Mouse (Mus musculus) regulatory T cell (primary cell): ENCODE data around the gene Ppfia2.

Experiments
- in situ Hi-C: fragments of 300-600 bp; cut with MboI, MseI; formaldehyde crosslinking; loops from one replicate; pipeline ENCODE4 v1.15.1; 2025; ENCODE audit warnings: high pct_unique_total_duplicates

Ppfia2 gene

DNA sequence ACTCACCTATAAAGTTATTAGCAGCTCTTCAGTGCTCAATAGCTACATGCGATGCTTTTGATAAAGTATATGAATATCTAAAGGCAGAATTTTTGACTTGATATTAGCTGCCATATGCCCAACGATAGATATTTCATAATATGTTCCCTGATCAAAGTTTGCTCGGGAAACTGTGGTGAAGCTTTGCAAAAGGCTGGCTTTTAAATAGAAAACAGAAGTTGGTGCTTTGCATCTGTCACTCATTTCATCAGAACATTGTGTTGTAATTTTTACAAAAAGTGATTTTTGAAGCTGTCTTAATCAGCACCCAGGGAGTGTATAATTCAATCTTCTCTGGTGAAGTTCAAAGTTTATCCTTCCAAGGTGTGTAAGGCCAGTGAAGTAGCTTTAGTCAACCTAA lies 195.1 kb downstream of the Ppfia2 start:
- in situ Hi-C loops = no loop called here

DNA sequence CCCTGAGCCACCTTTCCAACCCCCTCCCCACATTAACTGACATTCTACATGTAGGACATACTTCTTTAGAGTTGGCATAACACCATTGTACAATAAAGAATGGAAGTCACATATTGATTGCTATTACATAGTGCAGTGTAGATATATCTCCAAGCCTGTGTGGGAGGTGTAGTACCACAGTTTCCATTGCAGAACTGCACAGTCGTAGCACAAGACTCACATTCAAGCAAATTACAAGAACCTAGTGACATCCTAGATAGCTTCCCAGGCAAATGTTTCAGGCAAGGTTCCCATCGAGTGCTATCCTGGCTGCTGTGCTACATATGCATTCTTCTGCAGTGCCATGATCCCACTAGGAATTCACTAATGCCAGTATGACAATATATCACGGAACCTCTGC lies 200.0 kb downstream of the Ppfia2 start:
- in situ Hi-C loops = no loop called here

DNA sequence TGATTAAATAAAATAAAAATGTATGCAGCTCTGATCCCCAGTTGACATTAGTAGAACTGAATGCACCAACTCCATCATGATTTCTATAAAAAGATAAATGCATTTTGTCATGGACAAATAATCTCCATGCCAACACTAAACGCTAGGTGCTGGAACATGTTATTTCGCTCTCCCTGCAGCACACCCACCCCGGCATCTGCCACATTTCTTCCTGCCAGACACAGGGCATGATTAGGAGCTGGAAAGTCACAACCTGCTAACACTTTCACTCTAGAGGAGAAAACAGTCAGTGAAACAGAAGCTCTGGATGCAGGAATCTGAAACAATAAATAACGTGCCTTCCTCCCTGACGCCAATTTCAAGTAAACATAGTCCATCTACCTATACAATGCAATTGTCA lies 211.3 kb downstream of the Ppfia2 start:
- in situ Hi-C loops = no loop called here

- in situ Hi-C loops = no loop called here
Observed at GRCm38 (mm10) chr10:106685519-106685918, 215.4 kb downstream of the Ppfia2 start.

- in situ Hi-C loops = no loop called here
Observed at GRCm38 (mm10) chr10:106719936-106720335, 249.8 kb downstream of the Ppfia2 start.

DNA sequence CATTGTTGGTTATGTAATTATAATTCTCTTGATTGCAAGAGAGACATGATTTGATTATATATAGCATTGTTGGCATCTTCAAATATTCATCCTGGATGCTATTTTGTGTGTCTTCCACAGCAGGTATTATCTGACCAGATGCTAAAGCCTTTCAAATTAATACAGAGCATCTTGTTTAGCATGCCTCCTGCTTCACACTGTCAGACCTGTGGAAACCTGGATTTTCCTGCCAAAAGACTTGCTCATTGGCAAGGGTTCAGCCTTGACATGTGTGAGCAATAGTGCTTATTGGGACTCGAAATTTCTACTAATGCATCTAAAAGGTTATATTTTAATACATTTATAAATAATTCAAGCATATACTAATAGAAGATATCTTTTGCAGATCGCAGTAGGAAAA lies 262.1 kb downstream of the Ppfia2 start:
- in situ Hi-C loops = loop anchor here (10.0 kb wide), 1 partner anchor 1303 kb away; no protein-coding TSS in a partner anchor

- in situ Hi-C loops = loop anchor here (10.0 kb wide), 1 partner anchor 1298 kb away; no protein-coding TSS in a partner anchor
Observed at GRCm38 (mm10) chr10:106736230-106737063, 266.3 kb downstream of the Ppfia2 start.

GRCm38 (mm10) chr10:106738190-106738589 lies 268.1 kb downstream of the Ppfia2 start:
- in situ Hi-C loops = loop anchor here (10.0 kb wide), 1 partner anchor 1297 kb away; no protein-coding TSS in a partner anchor

GRCm38 (mm10) chr10:106744966-106745365 lies 274.8 kb downstream of the Ppfia2 start:
- in situ Hi-C loops = no loop called here

DNA sequence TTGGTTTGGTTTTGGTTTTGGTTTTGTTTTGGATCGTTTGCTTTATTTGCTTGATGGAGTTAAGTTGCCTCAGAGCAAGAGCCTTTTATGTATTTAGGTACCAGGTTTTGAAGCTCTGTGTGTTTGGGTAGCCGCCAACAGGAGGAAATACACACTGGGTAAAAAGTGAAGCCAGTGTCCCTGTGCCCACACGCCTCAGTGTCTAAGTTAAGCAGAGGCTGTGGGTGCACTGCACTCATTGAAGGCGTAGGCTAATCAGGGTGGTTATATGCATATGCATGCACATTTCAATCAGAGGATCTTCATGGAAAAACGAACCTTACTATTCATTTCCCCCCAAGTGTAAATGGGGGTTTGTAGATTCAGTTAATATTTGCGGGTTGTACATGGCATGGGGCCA lies 290.9 kb downstream of the Ppfia2 start:
- in situ Hi-C loops = no loop called here

DNA sequence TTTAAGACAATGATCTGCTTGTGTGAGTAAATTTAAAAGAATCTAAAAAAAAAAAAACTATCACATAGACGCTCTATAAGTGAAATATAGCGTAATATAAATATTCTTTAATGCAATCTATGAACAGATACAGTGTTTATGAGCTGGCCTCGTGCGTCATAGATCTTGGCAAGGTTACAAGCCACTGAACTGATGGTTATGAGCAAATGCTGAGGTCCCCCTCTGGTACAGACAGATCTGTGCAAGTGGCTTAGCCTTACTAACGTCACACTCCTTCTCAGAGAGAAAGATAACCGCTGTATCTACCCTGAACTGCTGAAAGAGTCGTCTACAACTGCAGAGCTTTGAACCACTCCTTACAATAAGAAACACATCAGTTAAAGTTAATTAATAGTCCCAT lies 293.6 kb downstream of the Ppfia2 start:
- in situ Hi-C loops = no loop called here

DNA sequence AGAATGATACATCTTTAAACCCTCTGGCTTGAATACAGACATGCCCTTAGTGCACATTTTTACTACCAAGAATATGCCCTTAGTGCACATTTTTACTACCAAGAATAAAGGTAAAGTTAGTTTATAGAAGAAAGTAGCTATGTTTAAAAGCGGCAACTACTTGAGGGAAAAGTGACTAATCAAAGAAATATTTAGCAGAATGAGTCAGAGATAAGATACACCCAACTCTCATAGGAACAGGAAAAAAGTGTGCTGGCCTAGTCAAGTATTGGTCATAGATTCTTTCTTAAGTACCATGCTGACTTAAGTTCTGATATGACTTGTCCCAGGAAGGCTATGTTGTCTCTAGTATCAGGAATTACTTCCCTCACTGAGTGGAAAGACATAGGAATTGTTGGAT lies 305.4 kb downstream of the Ppfia2 start:
- in situ Hi-C loops = no loop called here

DNA sequence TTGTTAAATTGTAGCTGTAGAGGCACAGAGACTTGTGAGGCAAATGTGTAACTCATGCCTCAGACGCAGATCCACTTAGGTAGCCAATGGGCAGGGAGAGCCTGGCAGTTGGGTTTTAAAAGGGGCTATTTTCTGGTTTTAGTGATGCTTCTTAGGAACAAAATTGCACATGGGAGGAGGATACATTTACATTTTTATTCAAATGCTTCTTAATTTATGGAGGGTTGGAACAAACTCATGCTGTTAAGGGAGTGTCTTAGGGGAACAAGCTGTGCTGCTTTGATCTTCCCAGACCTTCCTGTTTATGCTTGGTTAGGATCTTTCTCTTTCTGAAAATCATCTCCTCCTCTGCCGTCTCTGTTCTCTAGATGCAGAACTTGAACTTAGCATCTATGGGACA lies 345.3 kb downstream of the Ppfia2 start:
- in situ Hi-C loops = no loop called here

GRCm38 (mm10) chr10:106818381-106818780 lies 348.2 kb downstream of the Ppfia2 start:
- in situ Hi-C loops = no loop called here

DNA sequence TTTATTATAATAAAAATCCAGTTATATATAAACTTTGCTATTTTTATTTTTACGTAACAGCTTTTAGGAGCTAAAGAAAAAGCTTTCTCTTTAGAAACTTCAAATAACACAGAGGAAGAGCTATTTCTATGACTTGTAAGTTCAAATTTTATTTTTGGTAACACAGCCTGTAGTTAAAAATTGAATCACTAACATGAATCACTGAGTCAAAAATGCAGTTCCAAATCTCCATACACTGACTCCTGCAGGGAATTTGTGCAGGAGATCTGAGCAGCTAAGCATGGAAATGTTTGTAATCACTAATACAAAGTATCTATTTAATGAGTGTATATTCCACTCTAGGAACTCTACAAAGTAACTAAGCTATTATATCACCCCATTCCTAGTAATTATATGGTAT lies 354.1 kb downstream of the Ppfia2 start:
- in situ Hi-C loops = no loop called here

- in situ Hi-C loops = no loop called here
Observed at GRCm38 (mm10) chr10:106838476-106838875, 368.3 kb downstream of the Ppfia2 start.

- in situ Hi-C loops = no loop called here
Observed at GRCm38 (mm10) chr10:106858106-106858505, 388.0 kb downstream of the Ppfia2 start.

- in situ Hi-C loops = no loop called here
Observed at GRCm38 (mm10) chr10:106870233-106870632, 400.1 kb downstream of the Ppfia2 start.

DNA sequence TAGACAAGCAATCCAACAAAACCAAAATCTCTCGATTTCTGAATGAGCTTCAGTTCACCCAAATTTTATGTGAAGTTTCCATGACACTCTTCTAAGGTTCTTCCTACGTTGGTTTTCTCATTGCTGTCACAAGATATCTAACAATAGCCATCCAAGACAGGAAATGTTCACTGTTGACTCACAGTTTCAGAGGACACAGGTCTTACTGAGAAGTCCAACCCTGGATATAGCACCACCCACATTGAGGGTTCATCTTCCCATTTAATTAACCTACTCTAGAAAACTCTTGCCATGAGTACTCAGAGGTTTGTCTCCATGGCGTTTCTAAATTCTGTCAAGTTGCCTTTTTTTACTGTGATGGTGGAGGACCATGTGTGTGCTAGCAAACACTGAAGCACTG lies 401.7 kb downstream of the Ppfia2 start:
- in situ Hi-C loops = no loop called here

GRCm38 (mm10) chr10:106872714-106873113 lies 402.6 kb downstream of the Ppfia2 start:
- in situ Hi-C loops = no loop called here

GRCm38 (mm10) chr10:106881330-106881729 lies 411.2 kb downstream of the Ppfia2 start:
- in situ Hi-C loops = no loop called here

- in situ Hi-C loops = no loop called here
Observed at GRCm38 (mm10) chr10:106896351-106896750, 426.2 kb downstream of the Ppfia2 start.

DNA sequence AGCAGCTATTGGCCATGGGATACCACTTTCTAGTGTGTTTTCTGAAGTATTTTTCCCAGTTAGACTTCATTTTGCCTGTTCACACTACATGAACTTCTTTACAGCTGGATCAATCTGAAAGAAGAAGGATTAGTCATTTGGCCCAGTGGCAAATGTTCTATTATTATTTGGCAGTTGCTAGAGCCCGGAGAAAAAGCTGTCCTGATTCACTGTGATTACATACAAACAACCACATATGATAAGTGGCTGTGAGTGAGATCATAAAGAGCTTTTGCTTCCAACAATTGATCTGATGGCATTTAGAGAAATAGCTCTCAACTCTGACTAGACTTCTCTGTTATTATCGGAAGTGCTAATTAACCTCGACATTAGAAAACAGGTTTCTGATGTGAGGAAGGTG lies 440.0 kb downstream of the Ppfia2 start:
- in situ Hi-C loops = no loop called here

- in situ Hi-C loops = no loop called here
Observed at GRCm38 (mm10) chr10:106913032-106913431, 442.9 kb downstream of the Ppfia2 start.
